Mouse (Mus musculus) embryonic facial prominence, embryonic 15.5 days (tissue): ENCODE data around the gene Rora. TPM values are rescaled to one million over a fixed set of nuclear protein-coding genes. Genes with fewer than 3 reads are reported as not detected.

Experiments
- ATAC-seq: fragments of 200-750 bp; cut with Nextera tagmentation; 2 replicates; pipeline ENCODE4 v1.8.0; 2017; ENCODE audit warnings: low read depth, moderate TSS enrichment; ENCODE audit not compliant: insufficient number of reproducible peaks, low FRiP score, low TSS enrichment
- H3K27ac ChIP-seq: fragments of 300-500 bp; sonication (generic); replicated peaks from 2 replicates; pipeline ENCODE4 v1.5.1; 2015; ENCODE audit warnings: mild to moderate bottlenecking, inconsistent platforms
- H3K27me3 ChIP-seq: fragments of 300-500 bp; sonication (generic); 2 replicates; pipeline ENCODE4 v1.6.1; 2015; ENCODE audit warnings: inconsistent platforms
- H3K36me3 ChIP-seq: fragments of 300-500 bp; sonication (generic); 2 replicates; pipeline ENCODE4 v1.6.1; 2015; ENCODE audit warnings: mild to moderate bottlenecking, inconsistent platforms
- H3K4me1 ChIP-seq: fragments of 300-500 bp; sonication (generic); 2 replicates; pipeline ENCODE4 v1.6.1; 2015; ENCODE audit warnings: inconsistent platforms
- H3K4me2 ChIP-seq: fragments of 300-500 bp; sonication (generic); replicated peaks from 2 replicates; pipeline ENCODE4 v1.6.1; 2015; ENCODE audit warnings: mild to moderate bottlenecking, inconsistent platforms
- H3K4me3 ChIP-seq: fragments of 300-500 bp; sonication (generic); replicated peaks from 2 replicates; pipeline ENCODE4 v1.5.1; 2015; ENCODE audit warnings: mild to moderate bottlenecking, inconsistent platforms
- H3K9ac ChIP-seq: fragments of 300-500 bp; sonication (generic); 2 replicates; pipeline ENCODE4 v1.6.1; 2015; ENCODE audit warnings: inconsistent platforms
- H3K9me3 ChIP-seq: fragments of 300-500 bp; sonication (generic); replicated peaks from 2 replicates; pipeline ENCODE4 v1.6.1; 2016; ENCODE audit warnings: inconsistent platforms
- WGBS: fragments of 180-500 bp; shearing (Covaris S2); methylation state at CpG from one replicate; pipeline ENCODE4 v1.1.7; 2015; 5-methylcytosine and 5-hydroxymethylcytosine counted together
- polyA plus RNA-seq: library from polyadenylated mRNA; unstranded; fragments of >200 nt; fragmentation: Nextera tagmentation; extraction: Ambion mirVana; gene quantifications from 2 replicates; pipeline ENCODE4 v1.2.1, GENCODE M21; 2015

Rora gene
- 27.2 and 27.3 TPM in 2 replicates for polyA plus RNA-seq

DNA sequence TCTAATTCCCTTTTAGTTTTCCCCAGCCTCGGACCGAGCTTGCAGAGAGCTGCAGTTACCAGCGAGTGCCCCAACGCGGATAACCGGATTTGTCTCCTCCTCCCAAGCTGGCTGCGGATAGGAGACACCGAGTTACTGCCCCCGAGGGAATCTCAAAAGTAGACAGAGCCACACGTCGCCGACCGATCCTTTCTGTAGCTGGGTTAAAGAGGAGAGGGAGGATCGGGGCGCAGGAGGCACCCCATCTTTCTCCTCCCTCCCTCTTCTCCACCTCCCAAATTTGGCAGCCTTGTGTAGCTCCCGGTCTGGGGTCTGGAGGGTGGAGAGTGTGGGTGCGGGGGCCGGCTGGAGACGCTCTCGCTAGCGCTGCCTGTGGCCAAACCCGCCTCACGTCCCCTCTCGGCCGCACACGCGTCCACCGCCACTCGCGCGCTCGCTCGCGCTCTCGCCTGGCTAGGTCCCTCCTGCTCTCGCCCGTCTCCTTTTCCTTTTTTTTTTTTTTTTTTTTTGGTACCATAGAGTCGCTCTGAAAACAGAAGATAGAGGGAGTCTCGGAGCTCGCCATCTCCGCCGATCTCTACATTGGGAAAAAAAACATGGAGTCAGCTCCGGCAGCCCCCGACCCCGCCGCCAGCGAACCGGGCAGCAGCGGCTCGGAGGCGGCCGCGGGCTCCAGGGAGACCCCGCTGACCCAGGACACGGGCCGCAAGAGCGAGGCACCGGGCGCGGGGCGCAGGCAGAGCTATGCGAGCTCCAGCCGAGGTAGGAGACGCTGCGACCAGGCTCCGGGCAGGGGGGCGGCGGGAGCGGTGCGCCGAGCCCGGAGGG lies at the start of gene Rora:
TSS of gene Rora (plus strand) at position 576 of the 828 bp plus-strand sequence.
- H3K4me1 ChIP-seq: peaks cover 22% of the 10 kb centered on the region
- WGBS: under 1% methylated on average over 69 of the region's 72 CpGs
- peak within 1 kb of the TSS; percentile 96 for H3K27ac ChIP-seq
- no peaks in the 10 kb centered on the region for H3K36me3 ChIP-seq
- no peaks in the 10 kb centered on the region for H3K9me3 ChIP-seq
- peak within 1 kb of the TSS; percentile 79 for H3K9ac ChIP-seq
- ATAC-seq: peak; percentile 83
- peak within 1 kb of the TSS; percentile 94 for H3K4me2 ChIP-seq
- no peaks in the 10 kb centered on the region; the same call in 1 of the 2 replicates for H3K27me3 ChIP-seq
- peak within 1 kb of the TSS; percentile 89 for H3K4me3 ChIP-seq

DNA sequence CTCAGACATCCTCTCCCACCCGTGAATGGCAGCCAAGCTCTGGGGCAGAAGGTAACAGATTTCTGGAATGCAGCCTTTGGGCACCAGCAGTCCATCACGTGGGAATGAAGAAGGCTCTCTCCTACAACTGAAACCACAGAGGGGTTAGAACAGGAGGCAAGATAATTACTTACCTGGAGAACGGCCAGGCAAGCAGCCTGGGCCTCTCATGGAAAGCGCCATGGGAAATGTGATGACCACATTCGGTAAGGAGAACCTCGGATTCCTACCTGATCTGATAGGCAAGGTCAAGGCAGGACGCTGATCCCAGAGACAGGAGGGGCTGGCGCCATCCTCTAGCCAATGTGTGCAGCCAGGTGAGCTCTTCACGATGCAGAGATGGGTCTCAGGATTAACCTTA lies 39.6 kb upstream of the Rora start:
- no peaks in the 10 kb centered on the region for H3K9me3 ChIP-seq
- H3K4me2 ChIP-seq: no peak overlapping the region

DNA sequence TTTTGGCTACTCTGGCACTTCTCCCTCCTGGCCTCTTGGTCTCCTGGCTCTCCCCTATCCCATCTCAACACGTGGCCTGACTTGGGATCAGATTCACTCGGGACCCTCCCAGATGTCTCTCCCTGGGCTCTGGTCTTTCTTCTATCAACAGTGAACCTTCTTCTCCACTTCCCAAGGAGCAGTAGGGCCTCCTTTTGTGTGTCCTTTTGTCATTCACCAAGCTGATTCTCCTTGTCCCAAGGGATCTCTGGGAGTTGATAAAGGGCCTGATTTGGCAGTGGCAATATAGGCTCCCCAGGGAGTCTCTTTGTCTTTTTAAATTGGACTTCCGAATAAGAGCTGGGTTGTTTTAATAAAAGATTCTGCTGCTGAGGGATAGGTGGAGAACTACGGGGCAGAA lies 36.5 kb upstream of the Rora start:
- Histone ChIP-seq H3K36me3 (no peaks in the 10 kb centered on the region), H3K4me2 (no peak overlapping the region), H3K9me3 (no peaks in the 10 kb centered on the region), H3K27me3 (no peaks in the 10 kb centered on the region), H3K4me3 (no peak overlapping the region), H3K4me1 (no peaks in the 10 kb centered on the region), H3K27ac (no peak overlapping the region), H3K9ac (no peak overlapping the region)
- WGBS: 31% methylated on average over 4 of the region's 4 CpGs
- no peak for ATAC-seq

More for the DNA sequence above, 39.6 kb upstream of the Rora start:
- Histone ChIP-seq H3K36me3 (no peaks in the 10 kb centered on the region), H3K27me3 (no peaks in the 10 kb centered on the region), H3K9ac (no peak overlapping the region), H3K4me3 (no peak overlapping the region), H3K4me1 (no peaks in the 10 kb centered on the region), H3K27ac (no peak overlapping the region)
- WGBS: 76% methylated on average over 9 of the region's 9 CpGs
- no peak for ATAC-seq

DNA sequence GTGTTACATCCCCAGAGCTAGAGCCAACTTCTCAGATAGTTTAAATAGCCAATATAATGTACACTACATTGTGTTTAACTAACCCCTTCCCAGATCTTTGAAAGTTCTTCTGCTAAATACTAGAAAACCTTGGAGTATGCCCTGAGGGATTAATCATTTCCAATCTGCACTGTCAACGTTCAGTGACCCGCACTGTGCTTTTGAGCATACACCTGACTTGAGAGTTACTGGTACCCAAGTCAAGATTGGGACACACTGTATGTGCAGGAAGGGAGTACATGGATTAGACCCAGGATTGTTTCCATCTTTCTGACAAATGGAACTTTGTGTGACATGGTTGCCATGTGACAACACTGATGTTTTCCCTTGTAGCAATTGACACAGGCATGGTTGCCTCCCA lies 33.5 kb upstream of the Rora start:
- no peak overlapping the region for H3K4me3 ChIP-seq
- H3K4me2 ChIP-seq: no peak overlapping the region
- H3K27ac ChIP-seq: no peak overlapping the region
- no peaks in the 10 kb centered on the region for H3K36me3 ChIP-seq
- H3K27me3 ChIP-seq: no peaks in the 10 kb centered on the region
- no peak overlapping the region for H3K9ac ChIP-seq
- no peaks in the 10 kb centered on the region for H3K4me1 ChIP-seq
- H3K9me3 ChIP-seq: no peaks in the 10 kb centered on the region
- no peak for ATAC-seq
- 69% methylated on average over 2 of the region's 2 CpGs for WGBS

DNA sequence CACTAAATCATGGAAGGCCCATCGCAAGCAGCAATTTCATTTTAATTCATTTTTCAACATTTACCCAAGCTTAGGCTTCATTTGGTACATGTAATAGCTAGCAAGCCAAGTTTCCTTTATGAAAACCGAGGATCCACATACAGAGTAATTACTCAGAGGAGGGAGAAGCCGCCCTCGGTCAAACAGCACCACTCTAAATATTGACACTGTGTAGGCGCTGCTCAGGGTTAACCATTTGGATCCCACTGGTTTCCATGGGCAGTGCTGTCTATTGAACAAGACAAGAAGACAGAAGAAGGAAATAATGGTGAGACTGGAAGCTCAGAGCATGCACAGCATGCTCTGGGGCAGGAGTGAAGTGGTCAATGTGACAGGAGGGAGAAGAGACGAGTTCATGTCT lies 33.1 kb upstream of the Rora start:
- Histone ChIP-seq H3K27ac (no peak overlapping the region), H3K4me2 (no peak overlapping the region), H3K4me1 (no peaks in the 10 kb centered on the region), H3K9me3 (no peaks in the 10 kb centered on the region), H3K9ac (no peak overlapping the region), H3K4me3 (no peak overlapping the region), H3K27me3 (no peaks in the 10 kb centered on the region), H3K36me3 (no peaks in the 10 kb centered on the region)
- no peak for ATAC-seq
- WGBS: 74% methylated on average over 6 of the region's 6 CpGs

DNA sequence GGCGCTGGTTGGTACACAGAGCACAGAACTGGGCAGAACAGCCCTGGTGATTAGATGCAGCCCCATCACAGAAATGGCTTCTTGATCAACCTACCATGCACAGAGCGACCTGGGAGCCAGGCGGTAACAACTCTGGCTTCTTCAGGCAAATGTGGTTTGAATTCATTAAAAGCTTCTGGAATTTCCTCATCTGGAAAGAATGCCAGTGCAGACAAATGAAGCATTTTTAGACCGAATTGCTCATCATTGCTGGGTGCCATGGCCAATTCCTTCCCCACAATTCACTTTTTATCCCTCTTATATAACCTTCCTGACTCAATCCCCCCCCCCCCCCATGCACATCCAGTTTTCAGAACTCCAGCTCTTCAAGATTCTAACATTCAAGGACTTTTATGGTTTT lies 28.6 kb upstream of the Rora start:
- H3K4me2 ChIP-seq: no peak overlapping the region
- H3K36me3 ChIP-seq: no peaks in the 10 kb centered on the region
- no peaks in the 10 kb centered on the region for H3K27me3 ChIP-seq
- no peak overlapping the region for H3K9ac ChIP-seq
- H3K4me3 ChIP-seq: no peak overlapping the region
- H3K4me1 ChIP-seq: no peaks in the 10 kb centered on the region
- 46% methylated on average over 4 of the region's 4 CpGs for WGBS
- H3K9me3 ChIP-seq: no peaks in the 10 kb centered on the region
- no peak for ATAC-seq
- H3K27ac ChIP-seq: no peak overlapping the region

DNA sequence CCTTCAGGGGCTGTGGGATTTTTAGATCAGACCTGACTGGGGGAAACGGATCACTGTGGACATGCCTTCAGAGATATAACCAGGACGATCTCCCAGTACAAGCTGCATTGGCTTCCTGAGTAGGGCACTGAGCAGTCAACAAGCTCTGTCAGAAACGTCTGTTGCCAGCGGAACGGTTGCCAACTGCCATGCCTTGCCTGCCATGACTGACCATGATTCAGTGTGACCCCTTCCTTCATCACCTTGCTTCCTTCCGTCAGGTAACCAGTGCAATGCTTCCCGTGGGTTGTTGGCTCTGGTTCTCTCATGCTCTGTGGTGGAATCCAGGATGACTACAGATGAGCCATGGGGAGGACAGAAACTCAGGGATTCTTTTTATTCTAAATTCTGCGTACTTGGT lies 16.3 kb upstream of the Rora start:
- ATAC-seq: no peak

DNA sequence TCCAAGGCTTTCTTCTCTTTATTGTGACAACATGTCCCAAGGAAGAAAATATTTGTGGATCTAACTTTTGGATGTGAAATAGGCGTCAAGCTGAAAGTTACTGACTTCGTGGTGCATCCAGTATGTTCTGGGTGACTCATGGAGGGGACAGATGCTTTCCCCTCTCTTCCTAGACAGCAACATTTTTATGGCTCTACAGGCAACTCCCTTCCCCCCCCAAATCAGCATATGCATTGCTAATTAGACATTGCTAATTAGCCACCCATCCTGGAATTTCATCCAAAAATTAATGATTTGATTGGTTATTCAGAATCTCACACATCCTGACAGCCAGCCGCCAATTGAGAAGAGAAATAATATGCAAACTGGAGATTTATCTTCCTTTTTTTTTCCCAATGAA lies 12.5 kb upstream of the Rora start:
- Histone ChIP-seq H3K9ac (no peak overlapping the region), H3K4me1 (no peaks in the 10 kb centered on the region), H3K36me3 (no peaks in the 10 kb centered on the region), H3K4me3 (no peak overlapping the region), H3K27me3 (0 out of 2 replicates have a peak, but pooled peaks cover 3% of the 10 kb centered on the region), H3K9me3 (no peaks in the 10 kb centered on the region), H3K27ac (no peak overlapping the region), H3K4me2 (no peak overlapping the region)
- 68% methylated on average over 3 of the region's 3 CpGs for WGBS
- ATAC-seq: no peak

More for the DNA sequence above, 16.3 kb upstream of the Rora start:
- Histone ChIP-seq H3K9ac (no peak overlapping the region), H3K4me1 (no peaks in the 10 kb centered on the region), H3K27ac (no peak overlapping the region), H3K27me3 (0 out of 2 replicates have a peak, but pooled peaks cover 3% of the 10 kb centered on the region), H3K36me3 (no peaks in the 10 kb centered on the region), H3K4me3 (no peak overlapping the region), H3K4me2 (no peak overlapping the region), H3K9me3 (no peaks in the 10 kb centered on the region)
- 83% methylated on average over 8 of the region's 8 CpGs for WGBS

DNA sequence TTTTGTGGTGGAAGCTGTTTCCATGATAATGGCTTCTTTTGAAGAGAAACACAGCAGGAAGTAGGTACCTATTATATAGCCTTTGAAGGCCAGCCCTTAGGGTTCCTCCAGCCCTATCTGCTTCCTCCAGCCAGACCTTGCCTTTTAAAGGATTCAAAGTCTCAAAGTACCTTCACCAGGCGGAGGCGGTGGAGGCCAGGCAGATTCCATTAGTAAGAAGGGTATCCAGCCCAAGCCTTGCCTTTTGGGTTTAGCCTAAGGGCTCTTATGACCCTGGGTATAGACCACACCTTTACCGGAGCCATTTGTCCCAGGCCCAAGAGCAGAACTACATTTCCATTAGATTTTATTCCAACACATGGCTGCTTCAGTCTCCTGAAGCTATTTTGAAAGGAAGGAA lies 5.5 kb upstream of the Rora start:
- no peak overlapping the region for H3K27ac ChIP-seq
- no peaks in the 10 kb centered on the region for H3K4me1 ChIP-seq
- no peaks in the 10 kb centered on the region for H3K9me3 ChIP-seq
- H3K4me3 ChIP-seq: no peak overlapping the region
- H3K4me2 ChIP-seq: no peak overlapping the region
- no peaks in the 10 kb centered on the region; the same call in 1 of the 2 replicates for H3K27me3 ChIP-seq
- no peak for ATAC-seq
- 74% methylated on average over 3 of the region's 3 CpGs for WGBS
- no peak overlapping the region for H3K9ac ChIP-seq
- no peaks in the 10 kb centered on the region for H3K36me3 ChIP-seq

DNA sequence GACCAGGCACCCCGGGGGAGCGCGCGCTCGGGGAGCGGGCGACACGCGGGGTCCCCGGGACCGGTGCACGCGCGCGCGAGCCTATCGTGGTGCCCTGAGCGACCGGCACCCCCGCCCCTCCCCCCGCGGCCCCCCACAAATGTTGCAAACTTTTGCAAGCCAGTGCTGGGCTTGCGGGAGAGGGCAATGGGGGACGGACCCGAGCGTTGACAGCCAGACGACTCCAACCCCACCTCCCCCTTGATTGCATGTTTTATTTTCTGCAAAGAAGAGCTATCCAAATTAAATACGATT lies 400 bp downstream of the Rora start:
- peak overlapping the region; percentile 79 for H3K9ac ChIP-seq
- H3K27me3 ChIP-seq: no peaks in the 10 kb centered on the region; the same call in 1 of the 2 replicates
- no peak for ATAC-seq
- peak overlapping the region; percentile 89 for H3K4me3 ChIP-seq
- peaks cover 22% of the 10 kb centered on the region for H3K4me1 ChIP-seq
- under 1% methylated on average over 28 of the region's 28 CpGs for WGBS
- peak overlapping the region; percentile 94 for H3K4me2 ChIP-seq
- H3K9me3 ChIP-seq: no peaks in the 10 kb centered on the region
- no peaks in the 10 kb centered on the region for H3K36me3 ChIP-seq
- H3K27ac ChIP-seq: peak overlapping the region; percentile 96

DNA sequence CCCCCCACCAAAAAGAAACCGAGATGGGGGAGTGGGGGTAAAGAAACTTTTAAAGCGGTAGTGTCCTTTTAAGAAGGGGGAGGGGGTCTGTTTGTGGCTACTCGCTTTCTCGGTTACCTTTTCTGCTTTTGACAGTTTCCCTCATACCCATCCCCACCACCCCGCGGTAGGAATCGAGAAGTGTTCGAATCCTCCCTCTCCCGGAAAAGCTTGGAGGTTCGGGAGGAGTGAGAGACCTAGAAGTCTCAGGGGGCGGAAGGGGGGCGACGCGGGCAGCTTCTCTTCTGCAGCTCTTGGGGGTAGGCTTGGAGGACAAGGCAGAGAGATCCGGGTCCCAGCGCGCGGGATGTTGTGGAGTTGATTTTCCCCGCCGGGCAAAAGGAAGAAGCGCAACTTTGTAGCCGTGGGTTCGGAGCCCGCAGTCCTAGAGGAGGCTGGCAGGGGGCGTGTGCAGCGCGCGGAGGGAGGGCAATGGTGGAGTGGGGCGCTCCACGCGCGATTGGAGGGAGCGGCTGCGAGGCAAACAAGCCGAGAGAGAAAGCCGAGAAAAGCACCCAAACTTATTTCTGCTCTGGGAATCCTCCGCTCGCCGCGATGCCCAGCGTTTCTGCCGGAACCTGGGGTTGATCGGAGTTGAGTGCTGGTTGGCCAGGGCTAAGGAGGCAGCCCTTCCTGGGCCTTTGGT lies 889 bp downstream of the Rora start:
- ATAC-seq: no peak
- Histone ChIP-seq H3K36me3 (no peaks in the 10 kb centered on the region), H3K27ac (peak overlapping the region; percentile 96), H3K4me1 (peaks cover 22% of the 10 kb centered on the region), H3K9ac (peak overlapping the region; percentile 79; the same call in 1 of the 2 replicates), H3K4me3 (peak overlapping the region; percentile 89), H3K4me2 (peak overlapping the region; percentile 94), H3K27me3 (no peaks in the 10 kb centered on the region; the same call in 1 of the 2 replicates), H3K9me3 (no peaks in the 10 kb centered on the region)
- WGBS: 1% methylated on average over 43 of the region's 43 CpGs
